Mouse (Mus musculus) ES-E14 (cell line): Measurements from ENCODE around the gene Lpin2. TPM values are rescaled to one million over a fixed set of nuclear protein-coding genes. Genes with fewer than 3 reads are reported as not detected.

ENCODE experiments used
- DNase-seq: peaks from one replicate; pipeline ENCODE4 v3.0.0-alpha.2; 2013; ENCODE audit warnings: low read depth, low spot score
- H3K27ac ChIP-seq: 2 replicates; pipeline ENCODE4 v1.5.1; 2012; ENCODE audit warnings: low read depth, mild to moderate bottlenecking, low read length, moderate library complexity, mixed read lengths; ENCODE audit not compliant: poor library complexity, insufficient read depth, severe bottlenecking
- H3K36me3 ChIP-seq: 2 replicates; pipeline ENCODE4 v1.6.1; 2012; ENCODE audit warnings: mild to moderate bottlenecking, low read length, moderate library complexity, mixed read lengths; ENCODE audit not compliant: control insufficient read depth, poor library complexity, insufficient read depth, severe bottlenecking
- H3K4me1 ChIP-seq, 2 experiments: fragments of 150-350 bp in 1 of 2; sonication (generic) in 1 of 2; 2 replicates each; pipeline ENCODE4 v1.6.1; 2012; ENCODE audit warnings: low read length in 2 of 2, mild to moderate bottlenecking in 1 of 2, mixed read lengths in 1 of 2; ENCODE audit not compliant: control insufficient read depth in 2 of 2, insufficient read depth in 2 of 2, poor library complexity in 1 of 2
- H3K4me3 ChIP-seq, 2 experiments: fragments of 150-350 bp in 1 of 2; sonication (generic) in 1 of 2; 2 replicates each; pipeline ENCODE4 v1.5.1; 2012; ENCODE audit warnings: low read length in 2 of 2, low read depth in 1 of 2, mild to moderate bottlenecking in 1 of 2, mixed read lengths in 1 of 2; ENCODE audit not compliant: insufficient read depth in 1 of 2, poor library complexity in 1 of 2, severe bottlenecking in 1 of 2
- H3K9ac ChIP-seq: 2 replicates; pipeline ENCODE4 v1.6.1; 2012; ENCODE audit warnings: low read depth, mild to moderate bottlenecking, low read length, mixed read lengths; ENCODE audit not compliant: poor library complexity, insufficient read depth, severe bottlenecking
- H3K9me3 ChIP-seq: fragments of 150-350 bp; sonication (generic); 2 replicates; pipeline ENCODE4 v1.6.1; 2012; ENCODE audit warnings: low read depth, mild to moderate bottlenecking, low read length; ENCODE audit not compliant: control insufficient read depth, insufficient read depth
- CHD2 ChIP-seq: IDR thresholded peaks from 2 replicates; pipeline ENCODE4 v1.6.1; 2014; ENCODE audit warnings: mild to moderate bottlenecking, low read depth, low read length, inconsistent platforms
- HCFC1 ChIP-seq: IDR thresholded peaks from 2 replicates; pipeline ENCODE4 v1.6.1; 2012; ENCODE audit warnings: low read length, inconsistent platforms, borderline replicate concordance; ENCODE audit not compliant: insufficient read depth
- MAFK ChIP-seq: IDR thresholded peaks from 2 replicates; pipeline ENCODE4 v1.6.1; 2014; ENCODE audit warnings: mild to moderate bottlenecking, low read depth, low read length, inconsistent platforms; ENCODE audit not compliant: insufficient read depth
- ZC3H11A ChIP-seq: IDR thresholded peaks from 2 replicates; pipeline ENCODE4 v1.6.1; 2012; ENCODE audit warnings: low read depth, mild to moderate bottlenecking, inconsistent platforms, low read length, borderline replicate concordance
- ZNF384 ChIP-seq: IDR thresholded peaks from 2 replicates; pipeline ENCODE4 v1.6.1; 2012; ENCODE audit warnings: low read depth, low read length, inconsistent platforms
- in situ Hi-C, 2 experiments: fragments of 600-800 bp; cut with MboI; formaldehyde crosslinking; loops; one replicate each; pipeline ENCODE4 v1.15.1; 2025; ENCODE audit warnings: low sequenced_read_pairs in 2 of 2, inconsistent platforms in 1 of 2; ENCODE audit not compliant: unreplicated experiment in 2 of 2
- total RNA-seq: library from RNA; depleted of rRNA; stranded (reverse); fragments of 300-350 nt; gene quantifications from 2 replicates; pipeline ENCODE4 v1.2.3, GENCODE M21; 2012

The Lpin2 gene
- total RNA-seq, 1 experiment: 12.6 TPM

DNA sequence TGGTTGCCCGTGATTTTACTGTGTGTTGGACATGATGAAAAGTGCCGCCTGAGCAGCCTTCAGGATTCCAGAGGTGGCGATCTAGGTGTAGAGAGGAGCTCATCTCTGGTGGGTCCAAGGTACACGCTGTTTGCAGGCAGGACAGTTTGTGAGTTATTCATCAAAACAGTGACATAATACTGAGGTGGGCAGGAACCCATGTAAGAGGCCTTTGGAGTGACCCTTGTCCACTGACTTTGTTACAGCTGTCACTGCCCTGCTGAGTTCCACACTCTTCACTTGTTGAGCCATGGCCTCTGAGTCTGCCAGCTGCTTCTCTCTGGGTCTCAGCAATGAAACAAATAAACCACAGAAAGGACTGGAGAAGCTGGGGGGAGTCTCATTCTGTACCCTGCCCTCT is 19.8 kb downstream of the Lpin2 start:
- no peak overlapping the region for H3K4me3 ChIP-seq
- in situ Hi-C loops: no loop called here
- H3K9me3 ChIP-seq: no peaks in the 10 kb centered on the region
- H3K4me1 ChIP-seq: no peaks in the 10 kb centered on the region
- DNase-seq: no peak
- H3K36me3 ChIP-seq: no peaks in the 10 kb centered on the region
- TF ChIP-seq ZC3H11A (no peak), HCFC1 (no peak), CHD2 (no peak), ZNF384 (no peak), MAFK (no peak)
- H3K27ac ChIP-seq: no peak overlapping the region
- no peak overlapping the region for H3K9ac ChIP-seq

DNA sequence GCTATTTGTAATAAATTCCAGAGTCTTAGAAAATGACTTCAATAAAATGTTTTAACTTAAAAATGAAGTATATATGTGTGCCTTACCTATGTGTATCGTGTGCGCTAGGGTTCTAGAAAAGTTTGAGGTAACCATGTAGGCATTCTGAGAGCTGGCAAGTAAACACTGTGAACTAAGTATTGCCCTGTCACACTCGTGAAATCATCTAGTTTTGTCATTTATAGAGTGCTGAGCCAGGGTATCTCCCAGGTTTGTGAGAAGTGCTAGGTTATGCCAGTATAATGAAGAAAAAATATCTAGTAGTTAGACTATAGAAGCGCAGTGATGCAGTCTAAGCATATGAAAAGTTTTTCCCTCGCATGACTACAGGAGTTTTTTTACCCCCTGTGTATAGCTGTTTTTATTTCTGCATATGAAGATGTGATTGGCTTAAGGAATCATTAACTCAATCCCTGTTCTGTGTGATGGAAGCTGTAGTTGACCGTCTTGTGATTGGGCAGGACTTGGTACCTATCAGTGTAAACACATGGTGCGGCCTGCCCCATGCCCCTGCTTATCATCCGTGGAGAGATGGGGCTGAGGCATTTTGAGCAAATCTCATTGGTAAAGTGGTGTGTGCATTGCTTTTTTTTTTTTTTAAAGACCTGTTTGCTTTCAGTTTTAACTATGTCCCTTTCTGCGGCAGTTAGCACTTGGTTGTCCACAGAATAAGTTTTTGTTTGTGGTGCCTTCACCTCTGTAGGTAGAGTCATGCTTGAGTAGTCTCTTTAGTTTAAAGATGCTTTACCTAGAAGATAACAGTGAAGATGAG is 21.8 kb downstream of the Lpin2 start:
- no peak overlapping the region for H3K4me3 ChIP-seq
- no peak overlapping the region for H3K9ac ChIP-seq
- no peaks in the 10 kb centered on the region for H3K4me1 ChIP-seq
- in situ Hi-C loops: no loop called here
- no peaks in the 10 kb centered on the region for H3K36me3 ChIP-seq
- no peak for DNase-seq
- TF ChIP-seq ZNF384 (no peak), HCFC1 (no peak), MAFK (no peak), ZC3H11A (no peak), CHD2 (no peak)
- no peak overlapping the region for H3K27ac ChIP-seq
- no peaks in the 10 kb centered on the region for H3K9me3 ChIP-seq

DNA sequence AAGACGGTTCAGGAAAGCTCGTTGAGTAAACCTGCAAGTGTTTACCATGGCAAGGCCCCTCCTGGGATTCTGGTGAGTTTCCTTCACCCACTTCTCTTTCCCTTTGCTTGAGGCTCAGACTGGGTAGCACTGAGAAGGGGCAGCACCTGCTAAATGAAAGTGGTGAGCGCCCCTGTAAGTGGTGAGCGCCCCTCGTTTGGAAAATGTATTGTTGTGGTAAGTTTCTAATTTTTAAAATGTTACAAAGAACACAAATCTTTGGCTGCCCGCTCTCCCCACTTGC is 22.4 kb downstream of the Lpin2 start:
- H3K9ac ChIP-seq: no peak overlapping the region
- TF ChIP-seq CHD2 (no peak), MAFK (no peak), HCFC1 (no peak), ZNF384 (no peak), ZC3H11A (no peak)
- in situ Hi-C loops: no loop called here

DNA sequence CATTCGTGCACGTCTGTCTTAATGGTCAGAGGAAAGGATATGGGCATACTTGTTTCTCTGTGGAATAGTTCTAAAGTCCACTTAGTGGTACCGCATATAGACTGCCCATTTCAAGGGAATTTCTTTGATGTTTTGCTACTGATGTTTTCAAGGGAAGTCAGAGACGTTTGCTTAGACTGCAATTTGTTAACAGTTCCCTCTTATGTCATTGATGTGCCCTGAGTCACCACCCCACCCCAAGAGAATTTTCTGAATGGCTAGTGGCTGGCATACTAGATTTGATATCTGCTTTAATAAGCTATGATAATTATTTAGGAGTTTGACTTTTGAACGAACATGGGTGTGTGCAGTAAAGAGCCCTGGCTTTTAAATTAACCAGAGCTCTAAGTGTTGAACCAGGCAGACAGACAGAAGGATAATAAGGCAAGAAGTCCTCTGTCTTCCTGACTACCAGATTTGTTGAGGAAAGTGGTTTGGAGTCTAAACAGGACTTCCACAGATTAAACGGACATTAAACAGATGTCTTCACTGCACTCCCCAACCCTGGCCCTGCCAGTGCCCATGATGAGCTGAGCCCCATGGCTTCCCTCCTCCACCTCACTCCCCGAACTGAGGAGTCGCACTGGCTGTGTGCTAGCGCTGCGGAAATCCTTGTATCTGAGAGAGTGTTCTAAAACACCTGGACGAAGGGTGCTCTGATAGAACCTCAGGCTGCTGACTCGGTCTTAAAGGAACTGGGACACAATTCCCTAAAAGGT is 24.0 kb downstream of the Lpin2 start:
- H3K9me3 ChIP-seq: no peaks in the 10 kb centered on the region
- no peaks in the 10 kb centered on the region for H3K36me3 ChIP-seq
- in situ Hi-C loops: no loop called here
- H3K27ac ChIP-seq: no peak overlapping the region
- no peak overlapping the region for H3K4me3 ChIP-seq
- H3K9ac ChIP-seq: no peak overlapping the region
- no peak for DNase-seq
- TF ChIP-seq MAFK: no peak
- TF ChIP-seq CHD2: no peak
- no peak for TF ChIP-seq ZC3H11A
- no peak for TF ChIP-seq ZNF384
- TF ChIP-seq HCFC1: no peak
- no peaks in the 10 kb centered on the region for H3K4me1 ChIP-seq

More for the DNA sequence above, 22.4 kb downstream of the Lpin2 start:
- Histone ChIP-seq H3K36me3 (no peaks in the 10 kb centered on the region), H3K9me3 (no peaks in the 10 kb centered on the region), H3K27ac (no peak overlapping the region), H3K4me1 (no peaks in the 10 kb centered on the region), H3K4me3 (no peak overlapping the region)
- DNase-seq: no peak
